Mouse (Mus musculus): Measurements from ENCODE around the gene Plk5.
A peak's percentile ranks its signal among the peaks of the same experiment; 100 is the strongest.

Plk5 gene

GRCm38 (mm10) chr10:80412656-80413541 is 56.6 kb downstream of the Plk5 start:
- peak; percentile 77 to 79 for DNase-seq (ENCODE audit: low spot score in 2 of 2)
